ENCODE assay signal across 8 mouse cellular contexts in genomic region chr12:79850021-79850420, GRCm38 (mm10).
DNase-seq lines count a peak whose midpoint lies in the region.
"Had no signal": no experiment of that assay in that cellular context is flagged by ENCODE, and none has a peak within 500 bp of the region (broad histone marks: within the 10 kb centered on the region; RNA-seq: fewer than 3 reads in every experiment).

No protein-coding gene starts in this region.

- peak; percentile 33 for DNase-seq in kidney, adult 11 months
- no peak for DNase-seq in kidney, postnatal 4 days
- DNase-seq in adipocyte (ENCODE audit: low spot score) = peak; percentile 55
- peak; percentile 42 for DNase-seq in kidney, adult 9 months
- peak; percentile 51 for DNase-seq in lung, postnatal 14 days
- no peak for DNase-seq in cerebellum, adult 9-10 months
- no peak for DNase-seq in embryo, embryonic 11 days
- DNase-seq: thymus, postnatal 36 days had no signal

Comparison
In these comparisons a context has a peak if more than half of its experiments do, and no peak if none do; other contexts are left out.
1. DNase-seq: peak in kidney, adult 11 months (single experiment), adipocyte (single experiment), kidney, adult 9 months (single experiment) and lung, postnatal 14 days (single experiment); none in kidney, postnatal 4 days (0 of 2), cerebellum, adult 9-10 months (single experiment) and embryo, embryonic 11 days (single experiment).